Mouse (Mus musculus) midbrain, embryonic 13.5 days (tissue): ENCODE data around the gene Hist3h2ba. TPM values are rescaled to one million over a fixed set of nuclear protein-coding genes. Genes with fewer than 3 reads are reported as not detected.
A peak's percentile ranks its signal among the peaks of the same experiment; 100 is the strongest.
"Not testable (repeated sequence)": the region's sequence is repeated elsewhere in the genome, so short reads cannot be mapped to it uniquely, and the experiment has no call there.

ENCODE experiments used
- ATAC-seq: fragments of 200-750 bp; cut with Nextera tagmentation; 2 replicates; pipeline ENCODE4 v1.8.0; 2017; ENCODE audit warnings: mild to moderate bottlenecking, moderate TSS enrichment, moderate library complexity
- H3K27ac ChIP-seq: fragments of 300-500 bp; sonication (generic); 2 replicates; pipeline ENCODE4 v1.5.1; 2015; ENCODE audit warnings: inconsistent platforms, mild to moderate bottlenecking, moderate library complexity
- H3K27me3 ChIP-seq: fragments of 300-500 bp; sonication (generic); 2 replicates; pipeline ENCODE4 v1.6.1; 2015; ENCODE audit warnings: mild to moderate bottlenecking, inconsistent platforms
- H3K36me3 ChIP-seq: fragments of 300-500 bp; sonication (generic); 2 replicates; pipeline ENCODE4 v1.6.1; 2015; ENCODE audit warnings: mild to moderate bottlenecking, inconsistent platforms
- H3K4me1 ChIP-seq: fragments of 300-500 bp; sonication (generic); replicated peaks from 2 replicates; pipeline ENCODE4 v1.6.1; 2015; ENCODE audit warnings: inconsistent platforms
- H3K4me2 ChIP-seq: fragments of 300-500 bp; sonication (generic); replicated peaks from 2 replicates; pipeline ENCODE4 v1.6.1; 2015; ENCODE audit warnings: moderate library complexity, mild to moderate bottlenecking, inconsistent platforms
- H3K4me3 ChIP-seq: fragments of 300-500 bp; sonication (generic); replicated peaks from 2 replicates; pipeline ENCODE4 v1.5.1; 2015; ENCODE audit warnings: mild to moderate bottlenecking, inconsistent platforms
- H3K9ac ChIP-seq: fragments of 300-500 bp; sonication (generic); replicated peaks from 2 replicates; pipeline ENCODE4 v1.6.1; 2015; ENCODE audit warnings: mild to moderate bottlenecking, inconsistent platforms
- H3K9me3 ChIP-seq: fragments of 300-500 bp; sonication (generic); 2 replicates; pipeline ENCODE4 v1.6.1; 2016; ENCODE audit warnings: mild to moderate bottlenecking, inconsistent platforms
- WGBS: fragments of 180-500 bp; shearing (Covaris S2); methylation state at CpG from one replicate; pipeline ENCODE4 v1.1.7; 2015; 5-methylcytosine and 5-hydroxymethylcytosine counted together
- polyA plus RNA-seq: library from polyadenylated mRNA; unstranded; fragments of >200 nt; fragmentation: Nextera tagmentation; extraction: Ambion mirVana; gene quantifications from 2 replicates; pipeline ENCODE4 v1.2.1, GENCODE M21; 2015

Hist3h2ba gene
- polyA plus RNA-seq, 1 experiment from 2014 or later = 402 TPM

GRCm38 (mm10) chr11:58947798-58948528, 757 bp upstream of the Hist3h2ba start:
- Histone ChIP-seq H3K4me3 (peak overlapping the region; percentile 67), H3K4me2 (peak overlapping the region; percentile 69), H3K27ac (peak overlapping the region; percentile 99), H3K36me3 (no peaks in the 10 kb centered on the region), H3K9ac (peak overlapping the region; percentile 84), H3K4me1 (peaks cover 34% of the 10 kb centered on the region), H3K27me3 (peaks cover 2% of the 10 kb centered on the region; the same call in 1 of the 2 replicates), H3K9me3 (no peaks in the 10 kb centered on the region)
- ATAC-seq = peak; percentile 78
- WGBS = 13% methylated on average over 23 of the region's 23 CpGs

DNA sequence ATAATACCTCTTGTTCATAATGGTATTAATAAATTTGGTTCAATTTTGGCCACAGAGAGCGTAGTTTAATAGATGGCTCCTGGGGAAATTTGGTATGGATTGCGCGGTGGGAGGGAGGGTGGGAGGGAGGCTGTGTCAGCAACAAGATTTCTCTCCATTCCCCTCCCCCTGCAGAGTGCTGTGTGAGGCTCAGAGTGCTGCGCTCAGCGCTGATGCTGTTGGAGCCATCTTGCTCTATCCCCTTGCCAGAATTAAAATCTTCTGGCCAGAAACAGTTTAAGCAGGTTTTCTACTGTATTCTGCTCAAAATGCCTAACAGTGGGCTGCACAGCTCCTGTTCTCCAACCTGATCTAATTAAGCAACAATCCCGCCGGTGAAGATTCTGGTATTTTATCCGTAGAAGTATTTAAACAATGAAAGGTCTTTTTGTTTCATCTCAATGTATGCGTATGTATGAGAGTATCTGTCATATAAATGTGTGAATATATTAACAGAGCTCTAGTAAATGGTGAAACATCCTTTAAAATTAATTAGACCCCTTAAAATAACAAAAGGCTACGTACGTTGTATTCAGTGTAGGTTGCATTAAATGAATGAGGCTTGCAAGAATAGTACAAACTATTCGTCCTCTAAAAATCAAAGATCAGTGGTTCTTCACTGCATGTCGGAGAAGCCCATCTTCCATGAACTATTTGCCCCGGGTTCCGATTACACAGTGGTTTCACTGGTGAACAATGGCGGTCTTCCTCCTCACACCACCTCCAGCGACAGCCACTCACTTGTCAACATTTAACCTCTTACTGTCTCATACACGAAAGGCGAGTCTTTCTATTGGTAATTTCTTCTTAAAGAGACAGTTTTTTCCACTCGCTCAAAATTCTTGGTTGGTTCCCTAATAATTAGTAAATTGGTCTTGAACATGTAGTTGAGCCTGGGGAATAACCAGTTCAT, 1.0 kb downstream of the Hist3h2ba start:
- WGBS = 1% methylated on average over 20 of the region's 20 CpGs
- peak overlapping the region; percentile 97 for H3K9ac ChIP-seq
- no peaks in the 10 kb centered on the region for H3K9me3 ChIP-seq
- peak overlapping the region; percentile 67 for H3K4me3 ChIP-seq
- no peaks in the 10 kb centered on the region for H3K36me3 ChIP-seq
- peak overlapping the region; percentile 69 for H3K4me2 ChIP-seq
- peak; percentile 60 for ATAC-seq
- peak overlapping the region; percentile 99 for H3K27ac ChIP-seq
- H3K27me3 ChIP-seq = no peaks in the 10 kb centered on the region
- peaks cover 35% of the 10 kb centered on the region for H3K4me1 ChIP-seq

- ATAC-seq = no peak
- H3K9ac ChIP-seq = peak overlapping the region; percentile 97
- no peaks in the 10 kb centered on the region for H3K27me3 ChIP-seq
- H3K4me2 ChIP-seq = peak overlapping the region; percentile 69
- H3K36me3 ChIP-seq = no peaks in the 10 kb centered on the region
- WGBS = 64% methylated on average over 5 of the region's 5 CpGs
- peak overlapping the region; percentile 67 for H3K4me3 ChIP-seq
- H3K27ac ChIP-seq = peak overlapping the region; percentile 99
- H3K9me3 ChIP-seq = no peaks in the 10 kb centered on the region
- peaks cover 41% of the 10 kb centered on the region for H3K4me1 ChIP-seq
Observed at GRCm38 (mm10) chr11:58951210-58951609, 2.5 kb downstream of the Hist3h2ba start.

DNA sequence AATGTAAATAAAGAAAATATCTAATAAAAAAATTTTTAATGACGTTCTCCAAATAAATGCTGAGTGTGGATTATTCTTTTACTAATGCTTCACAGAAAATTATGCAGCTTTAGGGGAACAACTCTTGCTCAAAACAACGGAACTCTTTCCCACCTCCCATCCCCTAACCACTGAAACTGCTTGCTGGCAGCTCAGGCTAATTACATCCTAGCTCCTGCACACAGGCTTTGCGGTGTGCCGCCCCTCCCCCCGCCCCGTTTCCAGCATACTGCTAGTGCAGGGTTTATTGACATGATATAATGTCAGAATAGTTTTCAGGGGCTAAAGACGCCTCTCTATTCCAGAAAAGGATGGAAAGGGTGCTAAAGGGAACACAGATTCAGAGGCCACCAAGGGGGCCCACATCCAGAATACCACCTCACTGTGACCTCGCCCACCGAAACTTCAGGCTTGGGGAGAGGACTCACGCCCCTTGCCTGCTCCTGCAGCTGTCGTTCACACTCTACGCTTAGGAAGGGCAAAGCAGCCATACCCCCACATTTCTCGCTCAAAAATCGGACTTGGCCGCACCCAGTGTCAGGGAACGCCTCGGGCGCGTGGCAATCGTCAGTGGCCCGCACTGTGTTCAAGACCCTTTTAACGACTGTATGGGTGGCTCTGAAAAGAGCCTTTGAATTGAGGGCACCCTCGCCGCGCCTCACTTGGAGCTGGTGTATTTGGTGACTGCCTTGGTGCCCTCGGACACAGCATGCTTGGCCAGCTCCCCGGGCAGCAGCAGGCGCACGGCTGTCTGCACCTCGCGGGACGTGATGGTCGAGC, 4.8 kb downstream of the Hist3h2ba start:
- WGBS = under 1% methylated on average over 33 of the region's 33 CpGs
- peak overlapping the region; percentile 97 for H3K9ac ChIP-seq
- H3K9me3 ChIP-seq = no peaks in the 10 kb centered on the region
- peaks cover 9% of the 10 kb centered on the region for H3K36me3 ChIP-seq
- H3K4me3 ChIP-seq = peak overlapping the region; percentile 87
- peak; percentile 18 for ATAC-seq
- peaks cover 56% of the 10 kb centered on the region for H3K4me1 ChIP-seq
- peak overlapping the region; percentile 100 for H3K27ac ChIP-seq
- no peaks in the 10 kb centered on the region for H3K27me3 ChIP-seq
- peak overlapping the region; percentile 90 for H3K4me2 ChIP-seq

GRCm38 (mm10) chr11:58954170-58954419, 5.4 kb downstream of the Hist3h2ba start:
- H3K27me3 ChIP-seq = not testable (repeated sequence)
- H3K4me1 ChIP-seq = peaks cover 61% of the 10 kb centered on the region
- under 1% methylated on average over 17 of the region's 17 CpGs for WGBS

DNA sequence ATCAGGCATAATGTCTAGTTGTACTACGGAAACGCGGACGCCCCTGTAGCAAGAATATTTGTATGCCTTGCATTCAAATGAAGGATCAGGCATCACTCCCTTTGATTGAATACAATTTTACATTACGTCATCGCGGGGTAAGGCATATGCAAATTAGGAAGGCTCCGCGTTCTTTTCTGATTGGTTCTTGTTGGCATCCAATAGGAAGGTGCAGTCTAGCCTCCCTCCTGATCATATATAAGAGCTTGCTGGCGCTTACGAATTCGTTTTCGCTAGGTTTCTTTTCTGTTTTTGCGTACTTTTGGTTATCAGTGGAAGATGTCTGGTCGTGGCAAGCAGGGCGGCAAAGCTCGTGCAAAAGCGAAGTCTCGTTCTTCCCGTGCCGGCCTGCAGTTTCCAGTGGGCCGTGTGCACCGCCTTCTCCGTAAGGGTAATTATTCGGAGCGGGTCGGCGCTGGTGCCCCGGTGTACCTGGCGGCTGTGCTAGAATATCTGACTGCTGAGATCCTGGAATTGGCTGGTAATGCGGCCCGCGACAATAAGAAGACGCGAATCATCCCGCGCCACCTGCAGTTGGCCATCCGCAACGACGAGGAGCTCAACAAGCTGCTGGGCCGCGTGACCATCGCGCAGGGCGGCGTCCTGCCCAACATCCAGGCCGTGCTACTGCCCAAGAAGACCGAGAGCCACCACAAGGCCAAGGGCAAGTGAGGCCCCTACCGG, 5.9 kb downstream of the Hist3h2ba start, which contains the start of the genes Hist3h2a and Trim17:
TSS of gene Hist3h2a (plus strand) at position 266 of the 723 bp plus-strand sequence.
TSS of gene Trim17 (plus strand) at position 266 of the 723 bp plus-strand sequence.
- Histone ChIP-seq H3K4me2 (peak within 1 kb of the TSS; percentile 90), H3K4me3 (peak within 1 kb of the TSS; percentile 87), H3K27me3 (no peaks in the 10 kb centered on the region), H3K27ac (peak within 1 kb of the TSS; percentile 100), H3K9ac (peak within 1 kb of the TSS; percentile 97), H3K4me1 (peaks cover 66% of the 10 kb centered on the region), H3K36me3 (peaks cover 9% of the 10 kb centered on the region), H3K9me3 (no peaks in the 10 kb centered on the region)
- under 1% methylated on average over 49 of the region's 49 CpGs for WGBS
- ATAC-seq = peak; percentile 84

More at GRCm38 (mm10) chr11:58954170-58954419, 5.4 kb downstream of the Hist3h2ba start:
- not testable (repeated sequence) for H3K36me3 ChIP-seq, H3K9me3 ChIP-seq
- peak overlapping the region; percentile 100 for H3K27ac ChIP-seq
- peak overlapping the region; percentile 97 for H3K9ac ChIP-seq
- ATAC-seq = peak; percentile 39; the same call in 1 of the 2 replicates
- peak overlapping the region; percentile 90 for H3K4me2 ChIP-seq
- H3K4me3 ChIP-seq = peak overlapping the region; percentile 87

DNA sequence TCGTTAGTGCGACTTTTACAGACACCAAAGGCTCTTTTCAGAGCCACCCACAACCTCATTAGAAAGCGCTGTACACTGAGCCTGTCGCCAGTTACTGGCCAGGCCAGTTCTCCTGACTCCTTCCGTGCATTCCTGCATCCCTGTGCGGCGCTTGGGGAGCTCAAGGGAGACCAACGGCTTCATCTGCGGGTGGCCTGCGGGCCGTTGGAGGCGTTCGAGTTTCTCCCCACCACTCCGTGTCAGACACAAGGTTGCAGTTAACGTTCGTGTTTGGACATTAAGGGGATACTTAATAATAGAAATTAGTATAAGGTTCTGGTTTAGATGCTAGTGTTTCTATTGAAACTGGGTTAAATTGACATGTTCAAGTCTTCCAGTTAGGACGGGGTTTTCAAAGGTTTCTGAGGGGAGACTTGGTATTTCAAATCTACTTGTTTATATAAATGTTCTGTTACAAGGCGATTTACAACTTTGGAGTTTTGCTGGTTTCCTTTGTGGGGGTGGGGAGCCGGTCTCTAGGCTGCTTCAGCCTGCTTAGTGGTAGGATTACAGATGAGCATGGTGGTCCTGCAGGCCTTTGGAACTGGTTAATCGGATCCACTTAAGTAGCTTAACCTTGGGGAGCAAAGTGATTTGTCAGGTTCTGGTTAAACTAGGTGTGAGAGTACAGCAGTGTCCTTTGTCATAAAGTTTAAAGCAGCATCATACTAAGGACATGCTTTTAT, 6.6 kb downstream of the Hist3h2ba start:
- H3K4me3 ChIP-seq = peak overlapping the region; percentile 87
- H3K9ac ChIP-seq = peak overlapping the region; percentile 89
- peak; percentile 41 for ATAC-seq
- 0% methylated on average over 20 of the region's 20 CpGs for WGBS
- H3K27me3 ChIP-seq = no peaks in the 10 kb centered on the region
- H3K27ac ChIP-seq = peak overlapping the region; percentile 100
- H3K4me2 ChIP-seq = peak overlapping the region; percentile 82
- peaks cover 9% of the 10 kb centered on the region for H3K36me3 ChIP-seq
- no peaks in the 10 kb centered on the region for H3K9me3 ChIP-seq
- peaks cover 71% of the 10 kb centered on the region for H3K4me1 ChIP-seq

DNA sequence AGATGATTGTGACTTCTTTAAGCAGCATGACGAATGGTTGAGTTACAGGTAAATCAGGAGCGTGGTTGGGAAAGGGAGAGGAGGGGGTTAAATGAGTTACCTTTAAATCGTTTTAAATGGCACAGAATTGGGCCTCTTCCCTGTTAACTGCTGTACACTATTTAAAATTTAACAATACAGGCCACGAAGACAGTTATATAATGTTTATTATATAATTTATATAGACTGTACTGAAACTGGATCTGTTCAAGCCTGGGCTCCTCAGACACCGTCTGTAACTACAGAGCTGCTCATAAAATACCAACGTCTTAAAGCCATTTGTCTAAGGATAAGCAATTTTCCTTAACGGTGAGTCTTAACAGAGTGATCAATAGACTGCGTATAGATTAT, 7.1 kb downstream of the Hist3h2ba start:
- Histone ChIP-seq H3K4me2 (peak overlapping the region; percentile 82), H3K4me3 (peak overlapping the region; percentile 87), H3K4me1 (peaks cover 69% of the 10 kb centered on the region), H3K9me3 (no peaks in the 10 kb centered on the region), H3K27me3 (no peaks in the 10 kb centered on the region), H3K9ac (peak overlapping the region; percentile 89), H3K27ac (peak overlapping the region; percentile 100), H3K36me3 (peaks cover 9% of the 10 kb centered on the region)
- ATAC-seq = no peak
- WGBS = 23% methylated on average over 8 of the region's 8 CpGs

- Histone ChIP-seq H3K4me1 (peaks cover 54% of the 10 kb centered on the region), H3K27ac (0 out of 2 replicates have a peak overlapping the region, but pooled peaks have one; percentile 14), H3K4me2 (peak overlapping the region; percentile 82), H3K9ac (peak overlapping the region; percentile 89), H3K27me3 (peaks cover 10% of the 10 kb centered on the region), H3K9me3 (peaks cover 4% of the 10 kb centered on the region; the same call in 1 of the 2 replicates), H3K36me3 (peaks cover 12% of the 10 kb centered on the region), H3K4me3 (peak overlapping the region; percentile 87)
- ATAC-seq = no peak
- WGBS = 83% methylated on average over 5 of the region's 5 CpGs
Observed at GRCm38 (mm10) chr11:58957226-58957914, 8.7 kb downstream of the Hist3h2ba start.

GRCm38 (mm10) chr11:58958536-58958935, 9.8 kb downstream of the Hist3h2ba start:
- 0 out of 2 replicates have a peak overlapping the region, but pooled peaks have one; percentile 87 for H3K4me3 ChIP-seq
- peaks cover 4% of the 10 kb centered on the region; the same call in 1 of the 2 replicates for H3K9me3 ChIP-seq
- H3K9ac ChIP-seq = no peak overlapping the region
- ATAC-seq = no peak
- peaks cover 12% of the 10 kb centered on the region for H3K36me3 ChIP-seq
- 85% methylated on average over 6 of the region's 6 CpGs for WGBS
- H3K4me1 ChIP-seq = peaks cover 47% of the 10 kb centered on the region
- no peak overlapping the region for H3K27ac ChIP-seq
- peak overlapping the region; percentile 82 for H3K4me2 ChIP-seq
- H3K27me3 ChIP-seq = peaks cover 12% of the 10 kb centered on the region
